Mouse (Mus musculus) MN1 (cell line): Measurements from ENCODE around the gene Polr2i.

Experiments used
- DNase-seq: peaks from one replicate; pipeline ENCODE4 v3.0.0-alpha.2; 2016; ENCODE audit warnings: low spot score

Gene Polr2i

DNA sequence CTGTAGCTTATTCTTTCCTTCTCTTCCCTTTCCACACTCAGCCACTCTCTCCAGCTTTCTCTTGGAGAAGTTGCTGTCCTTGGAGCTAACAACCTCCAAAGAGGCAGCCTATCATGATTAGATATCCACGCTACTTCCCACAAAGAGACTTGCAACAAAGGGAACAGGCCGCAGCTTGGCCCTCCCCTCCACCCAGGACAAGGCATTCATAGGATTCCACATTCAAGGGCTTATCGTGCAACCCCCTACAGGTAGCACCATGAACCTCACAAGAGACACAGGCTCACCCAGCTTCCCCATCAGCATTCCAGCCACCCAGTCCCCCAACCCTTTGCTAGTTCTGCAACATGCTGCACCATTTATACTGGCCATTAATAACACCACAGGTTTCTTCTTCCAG, 35.0 kb downstream of the Polr2i start:
- DNase-seq = no peak

DNA sequence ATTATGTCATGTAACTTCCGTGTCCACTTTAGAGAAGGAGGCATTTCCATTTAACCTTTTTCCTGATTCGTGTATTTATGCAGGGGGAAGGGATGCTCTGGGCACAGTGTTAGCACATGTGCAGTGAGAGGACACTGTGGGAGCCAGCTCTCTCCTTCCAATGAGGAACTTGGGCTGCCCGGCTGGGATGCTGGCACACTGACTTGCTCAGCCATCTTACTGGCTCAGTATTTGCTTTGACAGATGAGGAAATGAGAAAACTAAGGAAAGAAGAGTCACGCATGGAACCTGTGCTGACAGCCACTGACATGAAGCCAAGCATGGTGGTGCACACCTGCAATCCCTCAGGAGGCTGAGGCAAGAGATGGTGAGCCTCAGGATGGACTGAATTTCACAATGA, 37.9 kb downstream of the Polr2i start:
- no peak for DNase-seq

DNA sequence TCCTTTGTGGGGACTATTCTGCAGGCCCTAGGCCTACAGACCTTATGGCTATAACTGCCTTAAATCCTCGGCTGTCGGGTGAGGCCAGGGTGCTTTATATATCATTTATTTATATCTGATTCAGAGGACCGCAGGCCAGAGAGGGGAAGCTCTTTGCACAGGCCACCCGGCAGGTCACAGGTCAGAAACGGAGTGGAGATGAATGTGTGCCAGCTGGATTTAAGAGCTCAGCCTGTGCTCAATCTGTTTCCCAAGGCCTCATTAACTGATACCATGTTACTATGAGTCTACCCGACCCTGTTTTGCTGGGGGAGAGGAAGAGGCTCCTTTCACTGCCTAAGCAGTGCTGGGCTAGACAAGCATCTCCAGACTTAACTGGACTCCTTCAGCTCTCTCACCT, 42.6 kb downstream of the Polr2i start:
- no peak for DNase-seq

- no peak for DNase-seq
Measured at GRCm38 (mm10) chr7:30278911-30279310, 47.2 kb downstream of the Polr2i start.

DNA sequence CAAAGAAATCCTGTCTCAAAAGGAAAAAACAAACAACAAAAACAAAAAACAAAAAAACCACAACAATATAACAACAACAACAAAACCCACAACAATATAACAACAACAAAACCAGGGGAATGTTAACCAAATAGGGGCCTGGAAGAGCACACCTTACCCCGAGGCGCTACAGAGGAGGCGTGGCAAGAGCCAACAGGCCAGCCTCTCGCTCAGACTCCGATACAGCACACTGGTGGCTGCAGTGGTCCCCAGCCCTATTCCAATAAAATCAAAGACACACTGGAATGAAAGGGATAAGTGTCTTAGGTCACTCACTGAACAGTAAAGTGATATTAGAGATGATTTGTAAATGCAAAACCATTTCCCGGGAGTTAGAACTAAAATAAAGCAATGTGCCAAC, 47.8 kb downstream of the Polr2i start:
- no peak for DNase-seq

DNA sequence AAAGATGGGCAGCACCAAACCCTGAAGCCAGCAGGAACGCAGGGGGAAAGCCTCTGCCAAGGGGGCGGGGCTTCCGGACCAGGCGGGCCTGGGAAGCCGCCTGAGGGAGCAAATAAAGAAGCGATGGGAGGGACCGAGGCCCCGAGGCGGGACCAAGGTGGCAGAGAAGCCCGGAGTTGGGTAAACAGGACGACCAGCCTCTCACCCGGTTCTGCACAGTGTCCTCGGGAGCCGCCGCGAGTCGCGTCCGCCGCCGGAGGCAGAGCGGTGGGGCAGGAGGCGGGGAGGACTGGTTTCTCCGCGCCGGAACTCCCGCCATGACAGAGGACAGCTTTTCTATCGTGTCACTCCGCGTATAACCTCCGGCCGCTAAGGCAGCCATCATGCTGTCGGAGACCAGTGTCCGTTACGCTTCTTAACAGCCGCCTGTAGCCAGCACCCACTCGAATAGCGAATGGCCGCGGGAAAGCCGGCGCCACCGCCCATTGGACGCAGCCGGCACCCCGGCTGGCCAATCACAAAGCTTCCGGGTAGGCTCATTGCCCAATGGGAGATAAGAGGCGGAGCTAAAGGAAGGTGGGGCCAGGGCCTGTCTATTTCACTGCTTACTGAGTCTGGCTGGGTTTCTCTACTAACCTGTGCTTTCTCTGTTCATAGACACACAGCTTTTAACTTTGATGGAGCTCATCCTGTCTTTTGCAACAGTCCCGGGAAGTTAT, 48.4 kb downstream of the Polr2i start, which contains the start of the genes Thap8 and Wdr62:
Gene Thap8, plus strand, starts transcription at position 144 of the 719 bp plus-strand sequence.
Gene Wdr62, minus strand, starts transcription at position 469 of the 719 bp plus-strand sequence.
- peak; percentile 94 for DNase-seq

- peak; percentile 94 for DNase-seq
Measured at GRCm38 (mm10) chr7:30280670-30281138, 49.0 kb downstream of the Polr2i start.

DNA sequence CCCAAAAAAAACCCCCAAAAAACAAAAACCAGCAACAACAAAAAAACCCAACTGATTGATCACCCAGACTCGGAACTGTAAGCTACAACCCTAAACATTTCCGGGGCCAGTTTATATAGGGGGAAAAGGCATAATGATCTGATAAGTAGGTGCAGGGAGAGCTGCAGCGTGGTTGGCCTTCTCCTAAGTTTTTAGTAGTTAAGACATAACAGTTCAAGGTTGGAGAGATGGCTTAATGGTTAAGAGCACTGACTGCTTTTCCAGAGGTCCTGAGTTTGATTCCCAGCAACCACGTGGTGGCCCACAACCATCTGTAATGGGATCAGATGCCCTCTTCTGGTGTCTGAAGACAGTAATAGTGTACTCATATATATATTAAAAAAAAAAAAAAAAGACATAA, 49.8 kb downstream of the Polr2i start:
- DNase-seq = no peak

DNA sequence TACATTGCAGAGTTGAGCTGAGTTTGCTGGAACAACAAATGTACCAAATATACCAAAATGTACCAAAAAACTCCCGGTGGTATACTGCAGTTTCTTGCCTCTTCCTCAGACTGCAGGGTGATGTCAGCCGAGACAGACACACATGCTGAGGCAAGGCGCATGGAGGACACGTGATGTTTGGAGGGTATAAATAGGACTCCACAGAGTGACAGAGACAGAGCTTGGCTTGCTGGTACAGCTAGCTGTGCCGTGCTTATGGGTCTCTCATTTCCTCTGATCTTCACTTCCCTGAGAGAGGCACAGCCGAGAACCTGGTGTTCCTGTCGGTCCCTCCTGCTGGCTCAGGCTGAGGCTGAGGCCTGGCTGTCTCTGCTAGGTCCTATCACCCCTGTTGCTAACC, 51.0 kb downstream of the Polr2i start:
- DNase-seq = no peak
